Comparison of ENCODE assay signal across 10 mouse cellular contexts in the genomic region with DNA sequence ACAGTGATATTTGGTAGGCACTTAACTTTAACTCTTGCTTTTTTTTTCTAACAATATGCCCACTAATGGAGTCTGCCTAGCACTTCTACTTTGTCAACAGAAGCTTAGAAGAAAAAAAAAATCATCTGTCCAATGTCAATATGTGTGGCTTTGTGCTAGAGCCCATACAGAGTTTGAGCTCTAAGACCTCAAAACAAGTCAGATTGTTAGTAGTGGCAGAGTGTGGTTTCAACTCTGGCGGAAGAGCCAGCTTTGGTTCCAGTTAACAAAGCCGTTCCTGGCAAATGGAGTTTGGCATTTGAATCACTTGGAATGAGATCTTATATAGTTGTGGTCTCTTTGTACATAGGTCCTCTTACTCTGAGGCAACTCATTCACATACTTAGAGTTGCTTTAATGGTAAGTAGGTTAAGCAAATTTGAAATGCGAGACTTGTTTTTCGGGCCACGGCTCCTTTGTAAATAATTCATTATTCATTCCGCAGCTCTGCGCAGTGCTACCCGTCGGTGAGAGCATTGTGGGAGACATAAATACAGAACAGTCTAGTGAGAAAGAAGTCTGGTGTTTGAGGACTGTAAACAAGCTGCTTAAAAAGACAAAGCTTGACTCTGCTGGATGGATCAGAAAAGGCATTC.
A peak's percentile ranks its signal among the peaks of the same experiment; 100 is the strongest.
DNase-seq lines count a peak whose midpoint lies in the region; ATAC-seq and TF ChIP-seq lines count a peak whose summit lies in the region.
"Had no signal": no experiment of that assay in that cellular context is flagged by ENCODE, and none has a peak within 500 bp of the region (broad histone marks: within the 10 kb centered on the region; RNA-seq: fewer than 3 reads in every experiment).

No protein-coding gene starts in this region.

- ATAC-seq in forebrain, embryonic 15.5 days (replicated peaks), result peak; percentile 78
- peak; percentile 47; the same call in 1 of the 2 replicates for ATAC-seq in midbrain, postnatal 0 days (ENCODE audit: low FRiP score)

- no peaks in the 10 kb centered on the region for H3K27me3 ChIP-seq in kidney, adult 2 months (replicated peaks; ENCODE audit: control insufficient read depth, insufficient read depth, low read length)
- no peaks in the 10 kb centered on the region for H3K27me3 ChIP-seq in forebrain, embryonic 15.5 days
- H3K27me3 ChIP-seq in midbrain, postnatal 0 days (ENCODE audit: insufficient read depth, low read length), result no peaks in the 10 kb centered on the region

- H3K9ac ChIP-seq in forebrain, embryonic 15.5 days (replicated peaks), result no peak overlapping the region
- no peak overlapping the region for H3K9ac ChIP-seq in midbrain, postnatal 0 days (replicated peaks; ENCODE audit: low read length, poor library complexity, severe bottlenecking)

- no peak overlapping the region for H3K4me3 ChIP-seq in kidney, adult 2 months (ENCODE audit: insufficient read depth, low read depth, low read length)
- H3K4me3 ChIP-seq in forebrain, embryonic 15.5 days, result no peak overlapping the region
- H3K4me3 ChIP-seq in midbrain, postnatal 0 days (ENCODE audit: low read depth, low read length), result no peak overlapping the region

- peak; percentile 25 for DNase-seq in kidney, adult 2 months
- no peak for DNase-seq in kidney, adult 11 months
- DNase-seq in adipocyte (ENCODE audit: low spot score), result peak; percentile 24
- peak; percentile 70 for DNase-seq in midbrain, postnatal 0 days (ENCODE audit: low spot score)
- no peak for DNase-seq in urinary bladder, postnatal 14 days (ENCODE audit: low spot score)
- DNase-seq in spleen, postnatal 10 days (ENCODE audit: low spot score in 2 of 2), result no peak
- no peak for DNase-seq in right cerebral cortex, postnatal 36 days (ENCODE audit: low spot score in 2 of 2)
- DNase-seq: gastrocnemius, postnatal 14 days; lung, postnatal 14 days had no signal

- no peaks in the 10 kb centered on the region for H3K36me3 ChIP-seq in kidney, adult 2 months (ENCODE audit: control insufficient read depth, insufficient read depth, low read length)
- no peaks in the 10 kb centered on the region for H3K36me3 ChIP-seq in forebrain, embryonic 15.5 days
- H3K36me3 ChIP-seq in midbrain, postnatal 0 days (ENCODE audit: insufficient read depth, low read length), result no peaks in the 10 kb centered on the region

- no peak for TF ChIP-seq CTCF in kidney, adult 2 months (conservative IDR thresholded peaks at IDR 0.05; ENCODE audit: insufficient read depth, insufficient read length, low read depth, low read length)
- TF ChIP-seq CTCF in midbrain, postnatal 0 days (IDR thresholded peaks at IDR 0.05), result no peak

- TF ChIP-seq POLR2A in kidney, adult 2 months (IDR thresholded peaks at IDR 0.05; ENCODE audit: low read depth, low read length), result no peak

- H3K4me1 ChIP-seq in kidney, adult 2 months (ENCODE audit: control insufficient read depth, insufficient read depth, low read length), result no peaks in the 10 kb centered on the region
- peaks cover 21% of the 10 kb centered on the region for H3K4me1 ChIP-seq in forebrain, embryonic 15.5 days
- H3K4me1 ChIP-seq in midbrain, postnatal 0 days (ENCODE audit: insufficient read depth, low read length), result 0 out of 2 replicates have a peak, but pooled peaks cover 3% of the 10 kb centered on the region

- peak overlapping the region; percentile 19; the same call in 1 of the 2 replicates for H3K4me2 ChIP-seq in forebrain, embryonic 15.5 days (replicated peaks)
- no peak overlapping the region for H3K4me2 ChIP-seq in midbrain, postnatal 0 days (ENCODE audit: low read depth, low read length, poor library complexity, severe bottlenecking)

- H3K9me3 ChIP-seq in forebrain, embryonic 15.5 days, result no peaks in the 10 kb centered on the region
- H3K9me3 ChIP-seq in midbrain, postnatal 0 days (ENCODE audit: low read length), result no peaks in the 10 kb centered on the region

- no peak overlapping the region for H3K27ac ChIP-seq in kidney, adult 2 months (ENCODE audit: insufficient read depth, low read depth, low read length)
- peak overlapping the region; percentile 74 for H3K27ac ChIP-seq in forebrain, embryonic 15.5 days (replicated peaks)
- no peak overlapping the region for H3K27ac ChIP-seq in midbrain, postnatal 0 days (ENCODE audit: low read depth, low read length)

- 55% methylated on average over 9 of the region's 9 CpGs for WGBS in kidney, adult 2 months
- 20% methylated on average over 9 of the region's 9 CpGs for WGBS in forebrain, embryonic 15.5 days
- WGBS in midbrain, postnatal 0 days, result 39% methylated on average over 9 of the region's 9 CpGs

Comparison
In these comparisons a context has a peak if more than half of its experiments do, and no peak if none do; other contexts are left out.
1. DNase-seq: peak in kidney, adult 2 months (single experiment), adipocyte (single experiment) and midbrain, postnatal 0 days (single experiment); none in kidney, adult 11 months (single experiment), urinary bladder, postnatal 14 days (single experiment), spleen, postnatal 10 days (0 of 2) and right cerebral cortex, postnatal 36 days (0 of 2).